Mouse (Mus musculus) small intestine, adult 2 months (tissue): Measurements from ENCODE around the gene Sez6l. TPM values are rescaled to one million over a fixed set of nuclear protein-coding genes. Genes with fewer than 3 reads are reported as not detected.

Experiments
- H3K27ac ChIP-seq: fragments of 200-500 bp; 2 replicates; pipeline ENCODE4 v1.5.1; 2012; ENCODE audit warnings: low read depth, low read length, control low read depth, inconsistent platforms; ENCODE audit not compliant: insufficient read depth
- H3K27me3 ChIP-seq: fragments of 200-500 bp; 2 replicates; pipeline ENCODE4 v1.6.1; 2012; ENCODE audit warnings: mild to moderate bottlenecking, moderate library complexity, low read length, inconsistent platforms; ENCODE audit not compliant: control insufficient read depth, insufficient read depth
- H3K36me3 ChIP-seq: fragments of 200-500 bp; 2 replicates; pipeline ENCODE4 v1.6.1; 2012; ENCODE audit warnings: mild to moderate bottlenecking, low read length, control low read depth, inconsistent platforms; ENCODE audit not compliant: control insufficient read depth, insufficient read depth
- H3K4me1 ChIP-seq: fragments of 200-500 bp; 2 replicates; pipeline ENCODE4 v1.6.1; 2012; ENCODE audit warnings: low read length, inconsistent platforms, mixed read lengths; ENCODE audit not compliant: control insufficient read depth, insufficient read depth, insufficient read length
- H3K4me3 ChIP-seq: fragments of 200-500 bp; 2 replicates; pipeline ENCODE4 v1.5.1; 2012; ENCODE audit warnings: low read depth, mild to moderate bottlenecking, control low read depth, inconsistent platforms, low read length, moderate library complexity
- CTCF ChIP-seq: fragments of 200-500 bp; IDR thresholded peaks from 2 replicates; pipeline ENCODE4 v1.5.1; 2012; ENCODE audit warnings: low read depth, mild to moderate bottlenecking, control low read depth, inconsistent platforms, low read length, moderate library complexity, mixed read lengths; ENCODE audit not compliant: insufficient replicate concordance, insufficient read length; ENCODE audit errors: extremely low read depth
- POLR2A ChIP-seq: fragments of 200-500 bp; IDR thresholded peaks from 2 replicates; pipeline ENCODE4 v1.6.1; 2012; ENCODE audit warnings: low read depth, mild to moderate bottlenecking, control low read depth, inconsistent platforms, low read length, moderate library complexity
- WGBS: fragments of 180-500 bp; shearing (Covaris S2); methylation state at CpG from one replicate; pipeline ENCODE4 v1.1.7; 2018; 5-methylcytosine and 5-hydroxymethylcytosine counted together
- polyA plus RNA-seq: library from polyadenylated mRNA; depleted of rRNA; stranded (reverse); fragments of >200 nt; gene quantifications from 2 replicates; pipeline ENCODE4 v1.2.3, GENCODE M21; 2012

Sez6l gene
- polyA plus RNA-seq, 1 experiment = 0.42 TPM

DNA sequence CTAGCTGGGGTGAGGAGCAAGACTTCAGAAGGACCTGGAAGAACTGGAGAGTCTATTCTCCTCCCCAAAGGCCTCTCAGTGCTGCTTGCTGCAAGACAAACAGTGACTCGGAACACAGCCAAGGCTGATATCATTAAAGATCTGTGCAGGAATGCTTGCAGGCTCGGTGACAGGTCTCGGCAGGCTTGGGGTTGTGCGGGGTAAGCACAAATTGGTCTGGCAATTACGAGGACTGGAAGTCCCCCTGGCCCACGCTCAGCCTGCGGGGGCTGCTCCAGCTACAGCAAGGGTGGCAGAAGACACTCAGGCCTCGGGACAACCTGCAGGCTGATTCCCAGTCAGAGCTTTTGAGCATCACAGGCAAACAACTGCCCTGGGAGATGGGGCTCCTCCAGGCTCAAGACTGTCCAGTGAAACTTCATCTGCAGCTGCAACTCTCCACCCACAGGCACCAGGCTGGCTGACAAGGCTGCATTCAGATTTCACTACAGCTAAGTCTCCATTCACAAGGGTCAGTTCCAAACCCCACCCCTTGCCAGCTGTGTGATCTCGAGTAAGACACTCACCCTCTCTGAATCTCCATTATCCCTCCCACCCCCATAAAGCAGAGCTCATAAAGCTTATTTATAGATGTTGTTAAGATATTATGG, 31.0 kb upstream of the Sez6l start:
- Histone ChIP-seq H3K4me3 (no peak overlapping the region), H3K27ac (no peak overlapping the region), H3K36me3 (no peaks in the 10 kb centered on the region), H3K4me1 (no peaks in the 10 kb centered on the region), H3K27me3 (no peaks in the 10 kb centered on the region)
- TF ChIP-seq CTCF (no peak), POLR2A (no peak)
- WGBS = 21% methylated on average over 9 of the region's 9 CpGs

DNA sequence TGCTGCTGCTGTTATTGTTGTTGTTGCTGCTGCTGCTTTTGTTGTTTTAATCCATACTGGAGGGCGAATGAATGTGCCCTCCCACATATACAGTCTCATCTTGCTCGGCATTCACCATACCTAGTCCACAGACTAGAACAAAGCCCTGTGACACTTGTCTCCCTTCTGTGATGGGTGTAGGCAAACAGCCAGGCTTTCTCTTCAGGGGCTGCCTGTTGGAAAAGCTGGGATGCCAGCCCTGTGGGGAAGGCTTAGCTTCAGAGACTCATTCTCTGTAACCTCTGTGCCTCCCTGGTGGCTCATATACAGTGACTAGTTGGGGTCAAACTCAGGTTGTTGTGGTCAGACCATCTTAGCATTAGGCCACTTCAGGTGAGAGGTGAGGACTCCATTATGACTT, 30.1 kb upstream of the Sez6l start:
- Histone ChIP-seq H3K36me3 (no peaks in the 10 kb centered on the region), H3K27me3 (no peaks in the 10 kb centered on the region), H3K27ac (no peak overlapping the region), H3K4me3 (no peak overlapping the region), H3K4me1 (no peaks in the 10 kb centered on the region)
- WGBS = 76% methylated on average over 2 of the region's 2 CpGs
- TF ChIP-seq CTCF (no peak), POLR2A (no peak)

DNA sequence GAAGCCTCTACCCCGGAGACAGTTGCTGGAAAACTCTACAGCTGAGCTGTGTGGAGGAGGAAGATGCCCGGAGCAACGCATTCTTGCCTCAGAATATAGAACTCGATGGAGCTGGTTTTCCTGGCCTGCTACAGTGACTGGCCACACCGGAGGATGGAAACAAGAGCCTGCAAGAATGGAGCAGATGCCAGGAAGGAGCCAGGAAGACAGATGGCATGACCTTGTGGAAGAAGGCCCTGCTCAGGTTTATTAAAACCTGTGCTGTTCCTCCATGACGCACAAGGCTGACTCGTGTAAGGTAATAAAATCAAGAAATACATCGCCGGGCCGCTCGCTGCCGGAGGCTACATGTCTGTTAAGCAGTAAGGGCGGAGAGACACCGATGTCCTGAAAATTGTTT, 28.4 kb upstream of the Sez6l start:
- TF ChIP-seq CTCF (no peak), POLR2A (no peak)
- 66% methylated on average over 14 of the region's 14 CpGs for whole genome bisulfite sequencing
- Histone ChIP-seq H3K27ac (no peak overlapping the region), H3K4me3 (no peak overlapping the region), H3K4me1 (no peaks in the 10 kb centered on the region), H3K36me3 (no peaks in the 10 kb centered on the region), H3K27me3 (no peaks in the 10 kb centered on the region)

DNA sequence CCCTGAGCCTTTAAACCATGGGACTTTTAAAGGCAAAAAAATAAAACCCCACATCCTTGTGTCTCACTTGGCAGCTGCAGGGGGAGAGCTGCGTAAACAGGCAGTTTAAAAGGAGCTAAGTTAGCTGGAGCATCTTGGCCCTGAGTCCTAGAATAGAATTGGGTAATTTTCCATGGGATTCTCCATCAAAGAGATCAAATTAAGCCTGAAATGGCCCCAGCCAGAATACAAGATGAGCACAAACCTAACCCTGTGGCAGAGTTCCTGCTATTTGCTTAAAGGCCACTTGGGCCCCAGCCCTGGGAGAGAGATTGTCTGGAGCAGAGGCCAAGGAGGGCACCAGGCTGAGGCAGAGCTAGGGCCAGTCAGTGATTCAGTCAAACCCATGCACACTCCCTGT, 27.3 kb upstream of the Sez6l start:
- TF ChIP-seq CTCF = no peak
- TF ChIP-seq POLR2A = no peak
- no peaks in the 10 kb centered on the region for H3K36me3 ChIP-seq
- WGBS = 78% methylated on average over 1 of the region's 1 CpGs
- H3K27me3 ChIP-seq = no peaks in the 10 kb centered on the region
- no peaks in the 10 kb centered on the region for H3K4me1 ChIP-seq
- no peak overlapping the region for H3K27ac ChIP-seq
- H3K4me3 ChIP-seq = no peak overlapping the region

DNA sequence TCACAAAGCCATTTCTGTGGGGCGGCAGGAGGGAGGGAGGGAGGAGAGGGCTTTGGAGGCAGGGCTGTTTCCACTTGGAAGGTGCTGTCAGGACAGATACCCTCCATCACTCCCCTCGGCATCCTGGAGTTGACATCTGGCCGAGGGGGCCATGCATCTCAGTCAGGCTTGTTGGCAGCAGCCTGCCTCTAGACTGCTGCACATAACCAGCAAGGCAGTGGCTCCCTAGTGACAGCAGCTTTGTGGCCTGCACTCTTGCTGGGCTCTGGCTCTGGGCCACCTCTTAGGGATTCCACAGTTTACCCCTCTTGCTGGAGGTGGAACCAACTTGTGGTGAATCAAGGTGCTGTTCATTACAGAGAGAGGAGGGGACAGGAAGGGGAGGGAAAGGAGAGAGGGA, 26.6 kb upstream of the Sez6l start:
- Histone ChIP-seq H3K27me3 (no peaks in the 10 kb centered on the region), H3K27ac (no peak overlapping the region), H3K36me3 (no peaks in the 10 kb centered on the region), H3K4me3 (no peak overlapping the region), H3K4me1 (no peaks in the 10 kb centered on the region)
- 57% methylated on average over 3 of the region's 3 CpGs for WGBS
- TF ChIP-seq CTCF = no peak
- TF ChIP-seq POLR2A = no peak

DNA sequence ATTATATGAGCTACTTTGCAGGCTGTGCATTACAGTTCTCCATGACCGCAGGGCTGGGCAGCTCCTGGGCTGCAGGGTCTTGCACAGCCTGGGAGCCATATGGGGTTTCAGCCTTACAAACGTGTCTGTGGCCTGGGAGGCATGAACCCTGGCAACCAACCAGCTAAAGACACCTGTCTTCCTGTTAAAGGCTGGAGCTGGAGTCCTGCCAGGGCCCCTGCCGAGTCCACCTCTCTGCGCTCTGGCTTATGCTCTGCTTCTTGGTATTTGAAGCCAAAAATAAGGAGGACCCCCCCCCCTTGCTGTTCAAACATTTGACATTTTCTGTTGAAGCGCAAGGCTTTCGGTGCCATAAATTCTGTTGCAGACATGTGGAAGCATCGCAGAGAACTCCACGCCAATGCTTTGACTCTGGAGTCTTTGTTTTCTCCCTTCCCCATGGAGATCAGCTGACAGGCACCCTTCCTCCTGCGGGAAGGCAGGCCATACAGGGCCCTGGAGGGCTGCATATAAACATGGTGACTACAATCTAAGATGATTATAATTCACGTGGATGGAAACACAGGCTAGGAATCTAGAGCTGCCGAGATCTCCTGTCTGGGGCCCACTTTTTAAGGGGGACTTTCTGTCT, 23.4 kb upstream of the Sez6l start:
- no peaks in the 10 kb centered on the region for H3K36me3 ChIP-seq
- H3K4me1 ChIP-seq = peaks cover 4% of the 10 kb centered on the region; the same call in 1 of the 2 replicates
- no peak for TF ChIP-seq CTCF
- TF ChIP-seq POLR2A = no peak
- H3K4me3 ChIP-seq = no peak overlapping the region
- H3K27me3 ChIP-seq = no peaks in the 10 kb centered on the region
- H3K27ac ChIP-seq = no peak overlapping the region
- 22% methylated on average over 11 of the region's 11 CpGs for WGBS

DNA sequence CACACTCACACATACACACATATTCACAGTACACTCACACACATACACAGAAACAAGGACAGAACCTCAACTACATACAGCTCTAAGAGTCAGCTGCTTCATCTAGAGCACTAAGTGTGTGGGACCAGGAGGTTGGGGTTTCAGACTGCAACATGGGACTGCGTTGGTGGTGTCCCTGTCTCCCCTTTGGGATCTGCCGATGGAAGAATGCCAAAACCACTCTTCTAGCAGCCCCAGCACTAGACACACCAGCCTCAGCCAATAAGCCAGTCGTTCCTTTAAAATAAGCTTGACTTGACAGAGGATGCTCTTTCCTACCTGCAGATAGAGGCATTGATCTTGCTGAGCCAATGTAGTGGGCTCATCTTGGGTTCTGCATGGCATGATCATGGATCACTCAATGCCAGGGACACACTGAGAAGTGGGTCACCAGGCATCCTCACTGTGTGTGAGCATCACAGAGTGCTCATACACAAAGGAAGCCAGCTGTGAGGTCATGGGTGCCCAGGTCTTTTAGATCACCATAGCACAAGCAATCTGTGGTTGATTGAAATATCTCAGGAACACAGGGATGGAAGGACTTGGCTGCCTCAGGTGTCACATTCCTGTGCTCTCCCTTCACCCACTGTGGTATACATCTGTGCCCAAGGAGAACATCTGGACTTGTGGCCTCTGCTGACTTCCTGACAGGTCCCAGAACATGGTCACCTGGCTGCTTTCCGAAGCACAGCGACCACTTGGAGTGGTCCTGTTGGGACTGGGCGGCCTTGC, 22.7 kb upstream of the Sez6l start:
- TF ChIP-seq POLR2A (no peak), CTCF (no peak)
- no peaks in the 10 kb centered on the region for H3K27me3 ChIP-seq
- H3K36me3 ChIP-seq = no peaks in the 10 kb centered on the region
- peaks cover 4% of the 10 kb centered on the region; the same call in 1 of the 2 replicates for H3K4me1 ChIP-seq
- WGBS = 82% methylated on average over 6 of the region's 6 CpGs
- H3K27ac ChIP-seq = no peak overlapping the region
- no peak overlapping the region for H3K4me3 ChIP-seq
